Mouse (Mus musculus) E14TG2a.4 (cell line): ENCODE measurements around the gene Spocd1.

Experiments
- CTCF ChIP-seq: conservative IDR thresholded peaks from 2 replicates; pipeline ENCODE4 v1.5.1; 2014; ENCODE audit warnings: low read length
- POU5F1 ChIP-seq: IDR thresholded peaks from 2 replicates; pipeline ENCODE4 v1.6.1; 2014; ENCODE audit warnings: low read length, borderline replicate concordance

GRCm38 (mm10) chr4:129993944-129994695 is 65.1 kb downstream of the Spocd1 start:
- TF ChIP-seq CTCF (no peak), POU5F1 (no peak)
